Mouse (Mus musculus) testis, adult 2 months (tissue): ENCODE results near the gene Tbc1d1. TPM values are rescaled to one million over a fixed set of nuclear protein-coding genes. Genes with fewer than 3 reads are reported as not detected.

Experiments used
- H3K27ac ChIP-seq: fragments of 200-500 bp; 2 replicates; pipeline ENCODE4 v1.5.1; 2012; ENCODE audit warnings: low read depth, low read length; ENCODE audit not compliant: control insufficient read depth, insufficient read depth
- H3K27me3 ChIP-seq: fragments of 200-500 bp; 2 replicates; pipeline ENCODE4 v1.6.1; 2012; ENCODE audit warnings: mild to moderate bottlenecking, low read length, moderate library complexity; ENCODE audit not compliant: control insufficient read depth, insufficient read depth
- H3K36me3 ChIP-seq: fragments of 200-500 bp; 2 replicates; pipeline ENCODE4 v1.6.1; 2012; ENCODE audit warnings: mild to moderate bottlenecking, low read length; ENCODE audit not compliant: control insufficient read depth, insufficient read depth
- H3K4me1 ChIP-seq: fragments of 200-500 bp; 2 replicates; pipeline ENCODE4 v1.6.1; 2012; ENCODE audit warnings: low read length; ENCODE audit not compliant: control insufficient read depth, insufficient read depth
- H3K4me3 ChIP-seq: fragments of 200-500 bp; 2 replicates; pipeline ENCODE4 v1.5.1; 2012; ENCODE audit warnings: low read depth, mild to moderate bottlenecking, low read length, moderate library complexity, mixed read lengths; ENCODE audit not compliant: control insufficient read depth
- CTCF ChIP-seq: fragments of 200-500 bp; IDR thresholded peaks from 2 replicates; pipeline ENCODE4 v1.5.1; 2012; ENCODE audit warnings: low read depth, mild to moderate bottlenecking, inconsistent platforms, low read length, moderate library complexity; ENCODE audit not compliant: control insufficient read depth, insufficient read depth, insufficient replicate concordance
- POLR2A ChIP-seq: fragments of 200-500 bp; IDR thresholded peaks from 2 replicates; pipeline ENCODE4 v1.6.1; 2012; ENCODE audit warnings: low read depth, mild to moderate bottlenecking, inconsistent platforms, low read length, moderate library complexity; ENCODE audit not compliant: control insufficient read depth
- polyA plus RNA-seq: library from polyadenylated mRNA; depleted of rRNA; stranded (reverse); fragments of >200 nt; gene quantifications from 2 replicates; pipeline ENCODE4 v1.2.3, GENCODE M21; 2012

Tbc1d1 gene
- polyA plus RNA-seq, 1 experiment = 37.8 TPM

DNA sequence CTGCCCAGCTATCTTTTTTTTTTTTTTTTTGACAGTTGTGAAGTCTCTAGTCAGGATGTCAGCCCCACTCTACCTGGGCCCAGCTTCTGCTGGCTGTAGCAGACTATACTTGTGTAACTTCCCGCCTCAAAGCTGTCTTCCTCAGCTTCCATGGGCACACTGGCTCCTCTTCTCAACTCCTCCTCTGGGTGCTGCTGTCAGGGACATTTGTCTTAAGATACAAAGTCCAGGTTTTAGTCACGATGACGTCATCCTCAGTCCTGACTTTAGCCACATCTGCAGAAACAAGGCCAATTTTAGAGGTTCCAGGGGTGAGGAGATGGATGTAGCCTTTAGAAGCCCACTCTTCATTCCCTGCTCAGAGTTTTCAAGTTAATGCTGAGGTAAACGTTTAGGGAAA is 167.2 kb downstream of the Tbc1d1 start:
- Histone ChIP-seq H3K27me3 (no peaks in the 10 kb centered on the region), H3K36me3 (peaks cover 2% of the 10 kb centered on the region; the same call in 1 of the 2 replicates), H3K4me3 (no peak overlapping the region), H3K4me1 (no peaks in the 10 kb centered on the region; the same call in 1 of the 2 replicates), H3K27ac (no peak overlapping the region)
- no peak for TF ChIP-seq CTCF
- TF ChIP-seq POLR2A = no peak

DNA sequence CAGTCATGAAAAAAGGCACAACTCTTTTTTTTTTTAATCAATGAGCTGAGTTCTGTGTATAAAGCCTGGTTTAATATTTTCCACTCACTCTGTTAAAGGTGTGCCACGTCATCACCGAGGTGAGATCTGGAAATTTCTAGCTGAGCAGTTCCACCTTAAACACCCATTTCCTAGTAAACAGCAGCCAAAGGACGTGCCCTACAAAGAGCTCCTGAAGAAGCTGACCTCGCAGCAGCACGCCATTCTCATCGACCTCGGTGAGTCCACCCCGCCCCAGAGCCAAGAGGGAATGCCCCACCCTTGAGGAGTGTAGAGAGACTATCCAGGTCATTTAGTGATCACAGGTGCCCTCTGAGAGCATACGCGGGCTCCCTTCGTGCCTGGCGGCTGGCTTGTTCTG is 168.2 kb downstream of the Tbc1d1 start:
- Histone ChIP-seq H3K27ac (no peak overlapping the region), H3K4me1 (no peaks in the 10 kb centered on the region; the same call in 1 of the 2 replicates), H3K4me3 (no peak overlapping the region), H3K36me3 (peaks cover 3% of the 10 kb centered on the region), H3K27me3 (no peaks in the 10 kb centered on the region)
- TF ChIP-seq CTCF (no peak), POLR2A (no peak)

DNA sequence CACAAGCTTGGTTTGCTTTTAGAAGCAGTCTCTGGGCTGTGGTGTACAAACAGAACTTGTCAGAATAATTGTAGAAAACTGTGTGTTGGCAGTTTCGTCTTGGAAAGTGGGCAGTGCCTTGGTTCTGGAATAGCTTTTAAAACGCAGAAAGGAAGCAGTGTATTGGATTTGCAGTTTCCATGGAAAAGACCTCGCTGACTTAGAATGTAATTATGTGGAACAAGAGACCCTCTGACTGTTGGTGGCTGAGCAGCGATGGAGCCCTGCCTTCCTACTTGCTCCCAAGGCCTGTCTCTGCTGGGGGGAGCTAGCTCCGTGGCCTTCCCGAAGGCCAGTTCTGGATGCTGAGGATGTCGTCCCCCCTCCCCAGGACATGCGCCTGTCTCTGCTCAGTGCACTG is 168.8 kb downstream of the Tbc1d1 start:
- no peak overlapping the region for H3K27ac ChIP-seq
- H3K4me1 ChIP-seq = no peaks in the 10 kb centered on the region; the same call in 1 of the 2 replicates
- no peak overlapping the region for H3K4me3 ChIP-seq
- H3K27me3 ChIP-seq = no peaks in the 10 kb centered on the region
- TF ChIP-seq CTCF (no peak), POLR2A (no peak)
- peaks cover 3% of the 10 kb centered on the region for H3K36me3 ChIP-seq

DNA sequence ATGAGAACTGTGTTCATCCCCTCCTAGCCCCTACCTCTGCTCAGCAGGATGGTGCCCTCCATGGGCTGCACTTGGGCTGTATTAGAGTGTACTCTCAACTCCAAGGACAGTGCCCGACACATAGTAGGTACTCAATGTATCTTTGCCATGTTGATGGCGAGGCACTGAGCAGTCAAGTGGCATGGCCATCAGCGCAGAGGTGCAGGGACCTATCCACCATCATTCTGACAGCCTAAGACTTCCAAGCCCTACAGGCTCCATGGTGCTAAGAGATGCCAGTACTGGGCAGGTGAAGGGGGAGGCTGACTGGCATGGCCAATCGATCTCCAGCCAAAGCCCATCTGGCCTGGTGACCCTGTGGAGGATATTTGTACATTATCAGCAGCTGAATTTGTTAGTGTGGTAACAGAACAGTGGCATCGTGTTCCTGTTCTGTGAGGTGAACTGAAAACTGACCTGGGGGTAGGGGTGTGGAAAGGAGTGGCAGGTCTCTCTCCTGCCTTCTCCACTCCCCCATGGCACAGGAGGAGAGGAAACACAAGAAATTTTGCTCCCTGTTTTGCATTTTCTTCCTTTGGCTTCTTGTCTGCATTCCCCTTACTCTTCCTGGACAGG is 169.7 kb downstream of the Tbc1d1 start:
- H3K27me3 ChIP-seq = no peaks in the 10 kb centered on the region
- no peak overlapping the region; the same call in 1 of the 2 replicates for H3K27ac ChIP-seq
- H3K36me3 ChIP-seq = peaks cover 5% of the 10 kb centered on the region
- no peak overlapping the region for H3K4me3 ChIP-seq
- H3K4me1 ChIP-seq = no peaks in the 10 kb centered on the region; the same call in 1 of the 2 replicates
- TF ChIP-seq POLR2A = no peak
- TF ChIP-seq CTCF = no peak

GRCm38 (mm10) chr5:64326427-64327181 is 170.5 kb downstream of the Tbc1d1 start:
- H3K36me3 ChIP-seq = peaks cover 5% of the 10 kb centered on the region

DNA sequence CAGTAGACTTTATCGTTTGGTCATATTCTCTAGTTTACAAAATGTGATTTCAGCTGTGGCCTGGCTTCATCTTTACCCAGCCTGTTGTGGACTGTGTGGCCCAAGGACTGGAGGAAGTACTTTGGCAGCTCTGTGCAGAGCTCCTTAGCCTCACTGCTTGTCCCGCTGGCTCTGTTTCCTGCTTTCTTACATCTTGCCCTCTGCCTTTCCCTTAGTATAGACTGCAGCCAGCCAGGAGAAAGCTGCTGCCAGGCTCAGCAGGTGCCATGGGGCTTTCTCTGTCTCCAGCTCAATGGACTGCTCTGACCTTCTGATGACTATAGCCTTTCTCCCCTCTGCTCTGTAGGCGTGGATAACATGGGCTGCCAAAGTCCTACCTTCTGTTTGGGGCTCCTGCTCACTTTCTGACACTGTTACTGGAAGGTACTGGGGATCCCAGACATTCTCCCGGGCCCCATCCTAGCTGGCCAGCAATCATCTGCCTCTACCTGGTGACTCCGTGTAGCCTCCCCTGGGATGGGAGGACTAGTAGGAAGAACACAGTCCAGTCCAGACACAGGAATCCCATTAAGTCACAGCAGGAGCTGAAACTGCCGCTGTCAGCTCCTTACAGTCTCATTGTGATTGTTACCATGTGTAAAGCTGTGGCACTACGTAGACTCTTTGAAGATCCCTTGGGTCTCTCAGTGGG is 171.3 kb downstream of the Tbc1d1 start:
- Histone ChIP-seq H3K27ac (no peak overlapping the region), H3K27me3 (no peaks in the 10 kb centered on the region), H3K4me3 (no peak overlapping the region), H3K36me3 (peaks cover 5% of the 10 kb centered on the region), H3K4me1 (no peaks in the 10 kb centered on the region; the same call in 1 of the 2 replicates)
- no peak for TF ChIP-seq POLR2A
- TF ChIP-seq CTCF = no peak

More at GRCm38 (mm10) chr5:64326427-64327181, 170.5 kb downstream of the Tbc1d1 start:
- Histone ChIP-seq H3K4me3 (no peak overlapping the region), H3K27ac (peak overlapping the region; percentile 46), H3K4me1 (no peaks in the 10 kb centered on the region; the same call in 1 of the 2 replicates), H3K27me3 (no peaks in the 10 kb centered on the region)
- no peak for TF ChIP-seq CTCF
- no peak for TF ChIP-seq POLR2A
